Mouse (Mus musculus) liver, embryonic 13.5 days (tissue): ENCODE measurements at regions not wholly inside any gene's neighbourhood (a gene's known extent, or its start where the extent isn't known, plus 50 kb on each side); places are given as distances from the start of the nearest gene placed in this dataset.

Experiments
- ATAC-seq: fragments of 200-750 bp; cut with Nextera tagmentation; 2 replicates; pipeline ENCODE4 v1.8.0; 2017; ENCODE audit warnings: low read depth, mild to moderate bottlenecking, moderate number of reproducible peaks, moderate library complexity
- DNase-seq: peaks from one replicate; pipeline ENCODE4 v3.0.0; 2022
- H3K27ac ChIP-seq: fragments of 300-500 bp; sonication (generic); 2 replicates; pipeline ENCODE4 v1.5.1; 2015; ENCODE audit warnings: moderate library complexity, mild to moderate bottlenecking, inconsistent platforms
- H3K27me3 ChIP-seq: fragments of 300-500 bp; sonication (generic); 2 replicates; pipeline ENCODE4 v1.6.1; 2015; ENCODE audit warnings: mild to moderate bottlenecking, inconsistent platforms
- H3K36me3 ChIP-seq: fragments of 300-500 bp; sonication (generic); 2 replicates; pipeline ENCODE4 v1.6.1; 2015; ENCODE audit warnings: mild to moderate bottlenecking, inconsistent platforms
- H3K4me1 ChIP-seq: fragments of 300-500 bp; sonication (generic); replicated peaks from 2 replicates; pipeline ENCODE4 v1.6.1; 2015; ENCODE audit warnings: inconsistent platforms
- H3K4me2 ChIP-seq: fragments of 300-500 bp; sonication (generic); 2 replicates; pipeline ENCODE4 v1.6.1; 2015; ENCODE audit warnings: inconsistent platforms, mild to moderate bottlenecking, moderate library complexity
- H3K4me3 ChIP-seq: fragments of 300-500 bp; sonication (generic); replicated peaks from 2 replicates; pipeline ENCODE4 v1.5.1; 2015; ENCODE audit warnings: mild to moderate bottlenecking, inconsistent platforms
- H3K9ac ChIP-seq: fragments of 300-500 bp; sonication (generic); 2 replicates; pipeline ENCODE4 v1.6.1; 2015; ENCODE audit warnings: mild to moderate bottlenecking, inconsistent platforms
- H3K9me3 ChIP-seq: fragments of 300-500 bp; sonication (generic); replicated peaks from 2 replicates; pipeline ENCODE4 v1.6.1; 2016; ENCODE audit warnings: inconsistent platforms
- WGBS: fragments of 180-500 bp; shearing (Covaris S2); methylation state at CpG from one replicate; pipeline ENCODE4 v1.1.7; 2015; ENCODE audit not compliant: insufficient replicate concordance; 5-methylcytosine and 5-hydroxymethylcytosine counted together

GRCm38 (mm10) chr3:146348921-146349320, 55.5 kb upstream of the Ssx2ip start:
- Histone ChIP-seq H3K4me2 (no peak overlapping the region), H3K9ac (no peak overlapping the region), H3K4me1 (peaks cover 5% of the 10 kb centered on the region), H3K4me3 (no peak overlapping the region), H3K9me3 (no peaks in the 10 kb centered on the region), H3K36me3 (no peaks in the 10 kb centered on the region), H3K27me3 (peaks cover 10% of the 10 kb centered on the region), H3K27ac (no peak overlapping the region)
- ATAC-seq: no peak
- 69% methylated on average over 8 of the region's 8 CpGs for WGBS
- no peak for DNase-seq

GRCm38 (mm10) chr3:146349393-146349792, 55.0 kb upstream of the Ssx2ip start:
- WGBS: 63% methylated on average over 8 of the region's 8 CpGs
- Histone ChIP-seq H3K9me3 (no peaks in the 10 kb centered on the region), H3K36me3 (no peaks in the 10 kb centered on the region), H3K27me3 (peaks cover 10% of the 10 kb centered on the region), H3K9ac (no peak overlapping the region), H3K4me2 (no peak overlapping the region), H3K4me3 (no peak overlapping the region), H3K27ac (no peak overlapping the region), H3K4me1 (peaks cover 5% of the 10 kb centered on the region)
- ATAC-seq (no peak), DNase-seq (no peak)

GRCm38 (mm10) chr3:146350126-146350525, 54.3 kb upstream of the Ssx2ip start:
- H3K4me1 ChIP-seq: peaks cover 5% of the 10 kb centered on the region
- no peak overlapping the region for H3K4me2 ChIP-seq
- H3K4me3 ChIP-seq: no peak overlapping the region
- no peaks in the 10 kb centered on the region for H3K9me3 ChIP-seq
- H3K9ac ChIP-seq: no peak overlapping the region
- DNase-seq (no peak), ATAC-seq (no peak)
- H3K36me3 ChIP-seq: no peaks in the 10 kb centered on the region
- WGBS: 79% methylated on average over 9 of the region's 9 CpGs
- peaks cover 10% of the 10 kb centered on the region for H3K27me3 ChIP-seq
- H3K27ac ChIP-seq: no peak overlapping the region

GRCm38 (mm10) chr3:146351468-146351867, 53.0 kb upstream of the Ssx2ip start:
- H3K4me2 ChIP-seq: no peak overlapping the region
- H3K27ac ChIP-seq: no peak overlapping the region
- DNase-seq (no peak), ATAC-seq (no peak)
- peaks cover 10% of the 10 kb centered on the region for H3K27me3 ChIP-seq
- H3K4me3 ChIP-seq: no peak overlapping the region
- no peaks in the 10 kb centered on the region for H3K36me3 ChIP-seq
- 88% methylated on average over 1 of the region's 1 CpGs for WGBS
- H3K4me1 ChIP-seq: no peaks in the 10 kb centered on the region
- H3K9ac ChIP-seq: no peak overlapping the region
- H3K9me3 ChIP-seq: no peaks in the 10 kb centered on the region

GRCm38 (mm10) chr3:146352187-146352586, 52.3 kb upstream of the Ssx2ip start:
- 51% methylated on average over 4 of the region's 4 CpGs for WGBS
- Histone ChIP-seq H3K9ac (no peak overlapping the region), H3K27me3 (peaks cover 10% of the 10 kb centered on the region), H3K27ac (no peak overlapping the region), H3K4me3 (no peak overlapping the region), H3K4me1 (no peaks in the 10 kb centered on the region), H3K36me3 (no peaks in the 10 kb centered on the region), H3K4me2 (no peak overlapping the region), H3K9me3 (no peaks in the 10 kb centered on the region)
- ATAC-seq: no peak
- no peak for DNase-seq

- no peak for ATAC-seq
- peaks cover 3% of the 10 kb centered on the region; the same call in 1 of the 2 replicates for H3K27me3 ChIP-seq
- WGBS: 83% methylated on average over 4 of the region's 4 CpGs
These were observed 50.5 kb upstream of the Ssx2ip start for GRCm38 (mm10) chr3:146353961-146354360.

More at GRCm38 (mm10) chr3:146353961-146354360, 50.5 kb upstream of the Ssx2ip start:
- Histone ChIP-seq H3K9ac (no peak overlapping the region), H3K4me1 (no peaks in the 10 kb centered on the region), H3K4me3 (no peak overlapping the region), H3K36me3 (no peaks in the 10 kb centered on the region), H3K27ac (no peak overlapping the region), H3K4me2 (no peak overlapping the region), H3K9me3 (no peaks in the 10 kb centered on the region)
- no peak for DNase-seq
